Mouse (Mus musculus) lung, postnatal 0 days (tissue): ENCODE data around the gene Gm10842.
"Not testable (repeated sequence)": the region's sequence is repeated elsewhere in the genome, so short reads cannot be mapped to it uniquely, and the experiment has no call there.

Experiments
- CTCF ChIP-seq: IDR thresholded peaks from 2 replicates; pipeline ENCODE4 v1.5.1; 2016; ENCODE audit warnings: antibody characterized with exemption, mild to moderate bottlenecking
- EP300 ChIP-seq: IDR thresholded peaks from 2 replicates; pipeline ENCODE4 v1.6.1; 2016; ENCODE audit warnings: antibody characterized with exemption, mild to moderate bottlenecking, control low read depth

GRCm38 (mm10) chr11:105121792-105122191 lies 24.9 kb upstream of the Gm10842 start:
- not testable (repeated sequence) for TF ChIP-seq CTCF, EP300
